Mouse (Mus musculus) right cerebral cortex, postnatal 25 days (tissue): ENCODE results near the gene Zfp207.
"Not testable (repeated sequence)": the region's sequence is repeated elsewhere in the genome, so short reads cannot be mapped to it uniquely, and the experiment has no call there.

Experiments
- DNase-seq: peaks from one replicate; pipeline ENCODE4 v3.0.0; 2022

Zfp207 gene

GRCm38 (mm10) chr11:80383019-80383625 is at the start of gene Zfp207:
Gene Zfp207 (plus strand): TSS chr11:80383279.
- peak; percentile 98 for DNase-seq

GRCm38 (mm10) chr11:80335609-80336350 is 47.3 kb upstream of the Zfp207 start:
- no peak for DNase-seq

GRCm38 (mm10) chr11:80336351-80336730 is 46.7 kb upstream of the Zfp207 start:
- DNase-seq: no peak

GRCm38 (mm10) chr11:80342482-80342881 is 40.6 kb upstream of the Zfp207 start:
- no peak for DNase-seq

- peak; percentile 77 for DNase-seq
Measured at GRCm38 (mm10) chr11:80351832-80352430, 31.1 kb upstream of the Zfp207 start.

- no peak for DNase-seq
Measured at GRCm38 (mm10) chr11:80354832-80355231, 28.2 kb upstream of the Zfp207 start.

- DNase-seq: no peak
Measured at GRCm38 (mm10) chr11:80368949-80369348, 14.1 kb upstream of the Zfp207 start.

- DNase-seq: no peak
Measured at GRCm38 (mm10) chr11:80376651-80377050, 6.4 kb upstream of the Zfp207 start.

GRCm38 (mm10) chr11:80377712-80378451 is 5.2 kb upstream of the Zfp207 start, which contains the start of gene 5730455P16Rik:
Gene 5730455P16Rik (minus strand): TSS chr11:80378034.
- peak; percentile 86 for DNase-seq

- not testable (repeated sequence) for DNase-seq
Measured at GRCm38 (mm10) chr11:80378452-80379068, 4.5 kb upstream of the Zfp207 start.

- not testable (repeated sequence) for DNase-seq
Measured at GRCm38 (mm10) chr11:80379184-80379583, 3.9 kb upstream of the Zfp207 start.

- DNase-seq: peak; percentile 40
Measured at GRCm38 (mm10) chr11:80382626-80383018, 457 bp upstream of the Zfp207 start.

GRCm38 (mm10) chr11:80383626-80384046 is 557 bp downstream of the Zfp207 start:
- DNase-seq: no peak

GRCm38 (mm10) chr11:80384461-80384860 is 1.4 kb downstream of the Zfp207 start:
- DNase-seq: no peak

GRCm38 (mm10) chr11:80385055-80385454 is 2.0 kb downstream of the Zfp207 start:
- no peak for DNase-seq

GRCm38 (mm10) chr11:80386790-80387189 is 3.7 kb downstream of the Zfp207 start:
- no peak for DNase-seq

- no peak for DNase-seq
Measured at GRCm38 (mm10) chr11:80389885-80390284, 6.8 kb downstream of the Zfp207 start.

GRCm38 (mm10) chr11:80391407-80392120 is 8.5 kb downstream of the Zfp207 start:
- no peak for DNase-seq

GRCm38 (mm10) chr11:80395930-80396329 is 12.9 kb downstream of the Zfp207 start:
- no peak for DNase-seq

- DNase-seq: no peak
Measured at GRCm38 (mm10) chr11:80396617-80397016, 13.5 kb downstream of the Zfp207 start.

- DNase-seq: not testable (repeated sequence)
Measured at GRCm38 (mm10) chr11:80407878-80408277, 24.8 kb downstream of the Zfp207 start.

- no peak for DNase-seq
Measured at GRCm38 (mm10) chr11:80410377-80410776, 27.3 kb downstream of the Zfp207 start.
